Mouse (Mus musculus): ENCODE results near the gene Tmem50b.

- TF ChIP-seq CTCF (IDR thresholded peaks at IDR 0.05; ENCODE audit: insufficient read depth, low read depth, low read length) (no peak), POLR2A (IDR thresholded peaks at IDR 0.05; ENCODE audit: insufficient read depth, low read depth, low read length) (no peak)
Observed at GRCm38 (mm10) chr16:91546391-91546835, 51.2 kb downstream of the Tmem50b start.
